Comparison of ENCODE assay signal across 8 mouse cellular contexts in the genomic region with DNA sequence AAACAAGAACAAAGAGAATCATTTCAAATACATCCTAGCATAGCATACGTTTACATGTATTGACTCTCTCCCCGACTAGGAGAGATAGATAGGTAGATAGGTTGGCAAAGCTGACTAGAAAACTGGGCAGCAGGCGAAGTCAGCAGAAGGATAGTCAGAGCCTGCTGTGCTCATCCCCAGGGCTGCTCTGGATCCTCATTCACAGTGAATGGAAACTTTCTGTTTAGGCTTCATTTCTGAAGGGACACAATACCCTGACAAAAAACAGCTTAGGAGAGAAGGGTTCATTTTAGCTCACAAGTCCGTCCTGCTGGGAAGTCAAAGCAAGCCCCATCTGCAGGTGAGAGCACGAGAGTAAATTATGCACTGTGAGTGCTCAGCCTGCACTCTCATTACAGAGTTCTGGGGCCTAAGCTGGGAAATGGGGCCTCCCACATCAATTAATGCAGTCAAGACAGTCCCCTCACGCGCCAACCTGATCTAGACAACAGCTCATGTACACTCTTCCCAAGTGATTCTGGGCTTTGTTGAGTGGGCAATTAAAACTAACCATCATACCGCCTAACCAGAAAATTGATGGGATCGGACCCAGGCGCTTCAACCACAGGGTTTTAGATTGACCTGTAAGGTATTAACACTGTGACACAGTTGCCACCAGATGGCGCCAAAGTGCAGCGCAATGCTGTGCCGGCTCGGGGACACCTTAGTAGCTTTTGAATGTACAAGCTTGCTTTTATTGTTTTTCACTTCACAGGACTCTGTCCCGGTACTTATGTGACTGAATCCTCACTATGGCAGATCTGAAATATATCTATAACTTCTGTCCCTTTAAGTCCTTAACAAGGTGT. TPM values are rescaled to one million over a fixed set of nuclear protein-coding genes. Genes with fewer than 3 reads are reported as not detected.
DNase-seq lines count a peak whose midpoint lies in the region; ATAC-seq and TF ChIP-seq lines count a peak whose summit lies in the region.

No protein-coding gene starts in this region.

- no peak overlapping the region for H3K27ac ChIP-seq in embryonic fibroblast, embryonic 13.5 days (ENCODE audit: insufficient read depth, low read length)
- H3K27ac ChIP-seq in heart, embryonic 11.5 days (ENCODE audit: low read depth, low read length), result no peak overlapping the region
- H3K27ac ChIP-seq in kidney, embryonic 16.5 days (ENCODE audit: low read length), result no peak overlapping the region

- H3K27me3 ChIP-seq in heart, embryonic 11.5 days (ENCODE audit: control insufficient read depth, insufficient read depth, low read length), result no peaks in the 10 kb centered on the region
- no peaks in the 10 kb centered on the region for H3K27me3 ChIP-seq in kidney, embryonic 16.5 days (ENCODE audit: insufficient read depth, low read length)

- no peaks in the 10 kb centered on the region for H3K4me1 ChIP-seq in embryonic fibroblast, embryonic 13.5 days (ENCODE audit: control insufficient read depth, insufficient read depth, low read length)
- H3K4me1 ChIP-seq in heart, embryonic 11.5 days (ENCODE audit: control insufficient read depth, insufficient read depth, low read length), result no peaks in the 10 kb centered on the region
- no peaks in the 10 kb centered on the region for H3K4me1 ChIP-seq in kidney, embryonic 16.5 days (ENCODE audit: insufficient read depth, low read length)

- no peak overlapping the region for H3K4me2 ChIP-seq in heart, embryonic 11.5 days
- H3K4me2 ChIP-seq in kidney, embryonic 16.5 days (replicated peaks; ENCODE audit: low read depth, low read length), result no peak overlapping the region

- H3K9me3 ChIP-seq in heart, embryonic 11.5 days (replicated peaks; ENCODE audit: control insufficient read depth, low read length), result no peaks in the 10 kb centered on the region
- H3K9me3 ChIP-seq in kidney, embryonic 16.5 days (ENCODE audit: low read length), result no peaks in the 10 kb centered on the region

- no peak for TF ChIP-seq POLR2A in embryonic fibroblast, embryonic 13.5 days (IDR thresholded peaks at IDR 0.05; ENCODE audit: low read depth, low read length)

- H3K4me3 ChIP-seq in embryonic fibroblast, embryonic 13.5 days (ENCODE audit: insufficient read depth, low read length), result no peak overlapping the region
- no peak overlapping the region for H3K4me3 ChIP-seq in heart, embryonic 11.5 days (ENCODE audit: low read depth, low read length)
- no peak overlapping the region for H3K4me3 ChIP-seq in kidney, embryonic 16.5 days (ENCODE audit: low read length)

- peaks cover 3% of the 10 kb centered on the region for H3K36me3 ChIP-seq in heart, embryonic 11.5 days (ENCODE audit: control insufficient read depth, insufficient read depth, low read length)
- peaks cover 6% of the 10 kb centered on the region; the same call in 1 of the 2 replicates for H3K36me3 ChIP-seq in kidney, embryonic 16.5 days (ENCODE audit: insufficient read depth, low read length)

- DNase-seq in CD4-positive helper T cell, adult 2 months (ENCODE audit: low read depth, low spot score), result peak; percentile 73
- peak; percentile 91 for DNase-seq in brain, adult 2 months (ENCODE audit: low read depth, low spot score)
- peak; percentile 87 for DNase-seq in liver
- peak; percentile 83 for DNase-seq in naive thymus-derived CD4-positive, alpha-beta T cell, adult 2 months (ENCODE audit: low read depth)
- DNase-seq in spleen, postnatal 4 days (ENCODE audit: low spot score in 2 of 2), result peak; percentile 68 to 91

- TF ChIP-seq CTCF in embryonic fibroblast, embryonic 13.5 days (IDR thresholded peaks at IDR 0.05; ENCODE audit: borderline replicate concordance, insufficient read depth, low read length), result peak; percentile 91

- H3K9ac ChIP-seq in heart, embryonic 11.5 days (ENCODE audit: low read depth, low read length), result no peak overlapping the region
- H3K9ac ChIP-seq in kidney, embryonic 16.5 days (replicated peaks; ENCODE audit: low read length), result no peak overlapping the region

- 25% methylated on average over 15 of the region's 15 CpGs for WGBS in heart, embryonic 11.5 days (ENCODE audit: insufficient replicate concordance)
- WGBS in kidney, embryonic 16.5 days, result 23% methylated on average over 15 of the region's 15 CpGs

- 0 out of 2 replicates have a peak, but pooled peaks have one; percentile 55 for ATAC-seq in heart, embryonic 11.5 days (replicated peaks; ENCODE audit: insufficient number of reproducible peaks, low FRiP score, low TSS enrichment)
- ATAC-seq in kidney, embryonic 16.5 days (ENCODE audit: low FRiP score, low TSS enrichment), result peak; percentile 92

RNA-seq across cellular contexts. Expression of a gene that starts 42.4 kb away (rescaled TPM):
- polyA plus RNA-seq in embryonic fibroblast, embryonic 13.5 days (2011; ENCODE audit: insufficient read length, low read depth, missing spikeins), result 49.2 and 71.2 TPM in 2 replicates
- 27.3 and 31.9 TPM in 2 replicates for polyA plus RNA-seq in heart, embryonic 11.5 days (2014; fragmentation: Nextera tagmentation; extraction: Ambion mirVana)
- 28.4 and 31.1 TPM in 2 replicates for polyA plus RNA-seq in kidney, embryonic 16.5 days (2015; fragmentation: Nextera tagmentation; extraction: Ambion mirVana)

RNA-seq across cellular contexts. Expression of a gene that starts 42.8 kb away (rescaled TPM):
- 16.5 and 17.0 TPM in 2 replicates for polyA plus RNA-seq in embryonic fibroblast, embryonic 13.5 days (2011; ENCODE audit: insufficient read length, low read depth, missing spikeins)
- 15.8 and 16.7 TPM in 2 replicates for polyA plus RNA-seq in heart, embryonic 11.5 days (2014; fragmentation: Nextera tagmentation; extraction: Ambion mirVana)
- 18.4 and 20.3 TPM in 2 replicates for polyA plus RNA-seq in kidney, embryonic 16.5 days (2015; fragmentation: Nextera tagmentation; extraction: Ambion mirVana)
